Comparison of ENCODE assay signal across 8 mouse cellular contexts in the genomic region with DNA sequence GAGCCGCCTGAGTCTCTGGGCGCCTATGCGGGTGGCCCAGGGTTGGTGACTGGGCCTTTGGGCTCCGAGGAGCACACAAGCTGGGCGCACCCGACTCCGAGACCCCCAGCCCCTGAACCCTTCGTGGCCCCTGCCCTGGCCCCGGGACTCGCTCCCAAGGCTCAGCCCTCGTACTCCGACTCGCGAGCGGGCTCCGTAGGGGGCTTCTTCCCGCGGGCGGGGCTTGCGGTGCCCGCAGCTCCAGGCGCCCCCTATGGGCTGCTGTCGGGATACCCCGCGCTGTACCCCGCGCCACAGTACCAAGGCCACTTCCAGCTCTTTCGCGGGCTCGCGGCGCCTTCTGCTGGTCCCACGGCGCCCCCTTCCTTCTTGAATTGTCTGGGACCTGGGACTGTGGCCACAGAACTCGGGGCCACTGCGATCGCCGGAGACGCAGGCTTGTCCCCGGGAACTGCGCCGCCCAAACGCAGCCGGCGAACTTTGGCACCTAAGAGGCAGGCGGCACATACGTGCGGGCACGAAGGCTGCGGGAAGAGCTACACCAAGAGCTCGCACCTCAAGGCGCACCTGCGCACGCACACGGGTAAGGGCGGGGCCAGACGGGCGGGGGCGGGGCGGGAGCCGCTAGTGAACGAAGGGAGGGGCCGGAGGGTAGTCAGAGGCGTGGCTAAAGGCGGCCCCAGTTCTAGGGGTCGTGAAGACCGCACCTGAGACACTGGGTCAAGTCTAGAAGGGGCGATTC. TPM values are rescaled to one million over a fixed set of nuclear protein-coding genes. Genes with fewer than 3 reads are reported as not detected.
DNase-seq lines count a peak whose midpoint lies in the region; ATAC-seq lines count a peak whose summit lies in the region.

No protein-coding gene starts in this region.

- H3K27ac ChIP-seq in forebrain, embryonic 10.5 days = peak overlapping the region; percentile 90
- peak overlapping the region; percentile 46 for H3K27ac ChIP-seq in heart, embryonic 15.5 days
- H3K27ac ChIP-seq in liver, embryonic 13.5 days = peak overlapping the region; percentile 99
- peak overlapping the region; percentile 69 for H3K27ac ChIP-seq in stomach, embryonic 14.5 days (ENCODE audit: low read length)

- under 1% methylated on average over 68 of the region's 68 CpGs for WGBS in forebrain, embryonic 10.5 days
- WGBS in heart, embryonic 15.5 days = under 1% methylated on average over 68 of the region's 68 CpGs
- under 1% methylated on average over 68 of the region's 68 CpGs for WGBS in liver, embryonic 13.5 days (ENCODE audit: insufficient replicate concordance)
- under 1% methylated on average over 68 of the region's 68 CpGs for WGBS in stomach, embryonic 14.5 days

- H3K9me3 ChIP-seq in forebrain, embryonic 10.5 days = no peaks in the 10 kb centered on the region
- H3K9me3 ChIP-seq in heart, embryonic 15.5 days (replicated peaks) = no peaks in the 10 kb centered on the region
- H3K9me3 ChIP-seq in liver, embryonic 13.5 days (replicated peaks) = no peaks in the 10 kb centered on the region
- H3K9me3 ChIP-seq in stomach, embryonic 14.5 days (ENCODE audit: control insufficient read depth, low read depth, low read length) = no peaks in the 10 kb centered on the region

- H3K27me3 ChIP-seq in forebrain, embryonic 10.5 days (ENCODE audit: poor library complexity, severe bottlenecking) = peaks cover 52% of the 10 kb centered on the region
- H3K27me3 ChIP-seq in heart, embryonic 15.5 days = peaks cover 13% of the 10 kb centered on the region
- no peaks in the 10 kb centered on the region for H3K27me3 ChIP-seq in liver, embryonic 13.5 days
- H3K27me3 ChIP-seq in stomach, embryonic 14.5 days (ENCODE audit: control insufficient read depth, insufficient read depth, low read length) = no peaks in the 10 kb centered on the region

- H3K4me3 ChIP-seq in forebrain, embryonic 10.5 days = peak overlapping the region; percentile 69
- peak overlapping the region; percentile 69 for H3K4me3 ChIP-seq in heart, embryonic 15.5 days
- peak overlapping the region; percentile 99 for H3K4me3 ChIP-seq in liver, embryonic 13.5 days (replicated peaks)
- H3K4me3 ChIP-seq in stomach, embryonic 14.5 days (ENCODE audit: low read depth, low read length) = peak overlapping the region; percentile 63

- no peaks in the 10 kb centered on the region for H3K36me3 ChIP-seq in forebrain, embryonic 10.5 days (replicated peaks)
- no peaks in the 10 kb centered on the region for H3K36me3 ChIP-seq in heart, embryonic 15.5 days
- H3K36me3 ChIP-seq in liver, embryonic 13.5 days = peaks cover 49% of the 10 kb centered on the region
- no peaks in the 10 kb centered on the region for H3K36me3 ChIP-seq in stomach, embryonic 14.5 days (ENCODE audit: control insufficient read depth, insufficient read depth, low read length)

- peak overlapping the region; percentile 99 for H3K4me2 ChIP-seq in heart, embryonic 15.5 days
- H3K4me2 ChIP-seq in liver, embryonic 13.5 days = peak overlapping the region; percentile 98
- H3K4me2 ChIP-seq in stomach, embryonic 14.5 days (replicated peaks; ENCODE audit: low read depth, low read length) = peak overlapping the region; percentile 93

- peak overlapping the region; percentile 83 for H3K9ac ChIP-seq in heart, embryonic 15.5 days
- peak overlapping the region; percentile 100 for H3K9ac ChIP-seq in liver, embryonic 13.5 days
- peak overlapping the region; percentile 71 for H3K9ac ChIP-seq in stomach, embryonic 14.5 days (replicated peaks; ENCODE audit: low read depth, low read length)

- H3K4me1 ChIP-seq in forebrain, embryonic 10.5 days = peaks cover 22% of the 10 kb centered on the region
- H3K4me1 ChIP-seq in heart, embryonic 15.5 days (replicated peaks) = peaks cover 14% of the 10 kb centered on the region
- H3K4me1 ChIP-seq in liver, embryonic 13.5 days (replicated peaks) = peaks cover 68% of the 10 kb centered on the region
- no peaks in the 10 kb centered on the region for H3K4me1 ChIP-seq in stomach, embryonic 14.5 days (ENCODE audit: control insufficient read depth, insufficient read depth, low read length)

- ATAC-seq in heart, embryonic 15.5 days (replicated peaks; ENCODE audit: insufficient number of reproducible peaks, insufficient read depth, low FRiP score, low read depth) = peak; percentile 87
- peak; percentile 72 for ATAC-seq in liver, embryonic 13.5 days (ENCODE audit: low read depth)
- ATAC-seq in stomach, embryonic 14.5 days (ENCODE audit: insufficient number of reproducible peaks, insufficient read depth, low FRiP score, low read depth) = peak; percentile 90

- DNase-seq in CD8-positive naive resting alpha-beta T cell, adult 2 months (ENCODE audit: low read depth in 2 of 2, low spot score in 2 of 2) = peak; percentile 85 to 93
- DNase-seq in c-Kit-positive CD71-negative TER-119-negative erythroid progenitor cells, embryonic 14.5 days (ENCODE audit: low read depth) = peak; percentile 78
- DNase-seq in forebrain, embryonic 10.5 days (ENCODE audit: extremely low spot score, low spot score) = peak; percentile 90
- DNase-seq in kidney, postnatal 25 days = peak; percentile 96 to 97
- DNase-seq in liver, embryonic 13.5 days = peak; percentile 90
- peak; percentile 81 to 91 for DNase-seq in natural killer cell, adult 2 months (ENCODE audit: low spot score in 2 of 2)

RNA-seq across cellular contexts. Expression of a gene that starts 1.4 kb away (rescaled TPM):
- 18.3 and 24.3 TPM in 2 replicates for polyA plus RNA-seq in forebrain, embryonic 10.5 days (2016; fragmentation: Nextera tagmentation; extraction: Ambion mirVana)
- polyA plus RNA-seq in heart, embryonic 15.5 days (2015; fragmentation: Nextera tagmentation; extraction: Ambion mirVana) = 1.1 and 4.9 TPM in 2 replicates
- polyA plus RNA-seq in liver, embryonic 13.5 days (2015; fragmentation: Nextera tagmentation; extraction: Ambion mirVana) = 469 and 494 TPM in 2 replicates
- polyA plus RNA-seq in stomach, embryonic 14.5 days (2014; fragmentation: Nextera tagmentation; extraction: Ambion mirVana) = 2.3 and 2.4 TPM in 2 replicates

RNA-seq across cellular contexts. Expression of a gene that starts 5.3 kb away (rescaled TPM):
- polyA plus RNA-seq in forebrain, embryonic 10.5 days (2016; fragmentation: Nextera tagmentation; extraction: Ambion mirVana) = 7.9 and 9.2 TPM in 2 replicates
- polyA plus RNA-seq in heart, embryonic 15.5 days (2015; fragmentation: Nextera tagmentation; extraction: Ambion mirVana) = 4.3 and 7.3 TPM in 2 replicates
- 9.3 and 10.4 TPM in 2 replicates for polyA plus RNA-seq in liver, embryonic 13.5 days (2015; fragmentation: Nextera tagmentation; extraction: Ambion mirVana)
- polyA plus RNA-seq in stomach, embryonic 14.5 days (2014; fragmentation: Nextera tagmentation; extraction: Ambion mirVana) = 14.7 and 17.9 TPM in 2 replicates

RNA-seq across cellular contexts. Expression of a gene that starts 9.4 kb away (rescaled TPM):
- polyA plus RNA-seq in forebrain, embryonic 10.5 days (2016; fragmentation: Nextera tagmentation; extraction: Ambion mirVana) = 44.6 and 49.6 TPM in 2 replicates
- 36.4 and 40.1 TPM in 2 replicates for polyA plus RNA-seq in heart, embryonic 15.5 days (2015; fragmentation: Nextera tagmentation; extraction: Ambion mirVana)
- 44.7 and 48.6 TPM in 2 replicates for polyA plus RNA-seq in liver, embryonic 13.5 days (2015; fragmentation: Nextera tagmentation; extraction: Ambion mirVana)
- polyA plus RNA-seq in stomach, embryonic 14.5 days (2014; fragmentation: Nextera tagmentation; extraction: Ambion mirVana) = 29.3 and 30.8 TPM in 2 replicates

RNA-seq across cellular contexts. Expression of a gene that starts 31.2 kb away (rescaled TPM):
- polyA plus RNA-seq in forebrain, embryonic 10.5 days (2016; fragmentation: Nextera tagmentation; extraction: Ambion mirVana) = 91.1 and 92.7 TPM in 2 replicates
- polyA plus RNA-seq in heart, embryonic 15.5 days (2015; fragmentation: Nextera tagmentation; extraction: Ambion mirVana) = 23.0 and 32.6 TPM in 2 replicates
- polyA plus RNA-seq in liver, embryonic 13.5 days (2015; fragmentation: Nextera tagmentation; extraction: Ambion mirVana) = 84.1 and 90.4 TPM in 2 replicates
- 65.4 and 77.8 TPM in 2 replicates for polyA plus RNA-seq in stomach, embryonic 14.5 days (2014; fragmentation: Nextera tagmentation; extraction: Ambion mirVana)

RNA-seq across cellular contexts. Expression of a gene that starts 34.1 kb away (rescaled TPM):
- polyA plus RNA-seq in forebrain, embryonic 10.5 days (2016; fragmentation: Nextera tagmentation; extraction: Ambion mirVana) = 2.6 and 3.8 TPM in 2 replicates
- polyA plus RNA-seq in heart, embryonic 15.5 days (2015; fragmentation: Nextera tagmentation; extraction: Ambion mirVana) = 0.09 and 0.41 TPM in 2 replicates
- polyA plus RNA-seq in liver, embryonic 13.5 days (2015; fragmentation: Nextera tagmentation; extraction: Ambion mirVana) = 0.12 and 0.13 TPM in 2 replicates
- 2.2 and 3.2 TPM in 2 replicates for polyA plus RNA-seq in stomach, embryonic 14.5 days (2014; fragmentation: Nextera tagmentation; extraction: Ambion mirVana)

Comparison
In these comparisons a context has a peak if more than half of its experiments do, and no peak if none do; other contexts are left out.
1. Peak in every context shown above with its lines: DNase-seq, ATAC-seq, H3K4me3 ChIP-seq and H3K27ac ChIP-seq.
2. H3K27ac ChIP-seq: peak in every context shown above with its lines; median percentile 99 in liver, embryonic 13.5 days; 90 in forebrain, embryonic 10.5 days; 69 in stomach, embryonic 14.5 days; 46 in heart, embryonic 15.5 days.
3. RNA of a gene that starts 1.4 kb away (polyA plus RNA-seq): 469 to 494 TPM in liver, embryonic 13.5 days; 18.3 to 24.3 TPM in forebrain, embryonic 10.5 days, 2.3 to 2.4 TPM in stomach, embryonic 14.5 days and 1.1 to 4.9 TPM in heart, embryonic 15.5 days; every median in the first group is over 10 times any median in the second.